Mouse (Mus musculus) ES-Bruce4 (cell line): ENCODE measurements around the gene Hspa13. TPM values are rescaled to one million over a fixed set of nuclear protein-coding genes. Genes with fewer than 3 reads are reported as not detected.

ENCODE experiments used
- H3K27ac ChIP-seq: 2 replicates; pipeline ENCODE4 v1.5.1; 2012; ENCODE audit warnings: low read length, inconsistent platforms; ENCODE audit not compliant: insufficient read depth
- H3K27me3 ChIP-seq: 2 replicates; pipeline ENCODE4 v1.6.1; 2012; ENCODE audit warnings: mild to moderate bottlenecking, low read length, inconsistent platforms; ENCODE audit not compliant: control insufficient read depth, poor library complexity, insufficient read depth, severe bottlenecking
- H3K36me3 ChIP-seq: 2 replicates; pipeline ENCODE4 v1.6.1; 2012; ENCODE audit warnings: inconsistent platforms, mild to moderate bottlenecking, low read length, moderate library complexity; ENCODE audit not compliant: control insufficient read depth, poor library complexity, insufficient read depth, severe bottlenecking
- H3K4me1 ChIP-seq: one replicate; pipeline ENCODE4 v1.8.1; 2011; ENCODE audit warnings: low read length; ENCODE audit not compliant: control insufficient read depth, insufficient read depth
- H3K4me3 ChIP-seq: 2 replicates; pipeline ENCODE4 v1.5.1; 2011; ENCODE audit warnings: low read depth, mild to moderate bottlenecking, low read length
- H3K9ac ChIP-seq: 2 replicates; pipeline ENCODE4 v1.6.1; 2012; ENCODE audit warnings: low read depth, mild to moderate bottlenecking, inconsistent platforms; ENCODE audit not compliant: poor library complexity, severe bottlenecking
- H3K9me3 ChIP-seq: replicated peaks from 2 replicates; pipeline ENCODE4 v1.6.1; 2012; ENCODE audit warnings: mild to moderate bottlenecking, low read length, inconsistent platforms; ENCODE audit not compliant: control insufficient read depth, poor library complexity, insufficient read depth, severe bottlenecking
- CTCF ChIP-seq: IDR thresholded peaks from one replicate; pipeline ENCODE4 v1.8.1; 2011; ENCODE audit warnings: low read depth, low read length
- EP300 ChIP-seq: IDR thresholded peaks from 2 replicates; pipeline ENCODE4 v1.6.1; 2011; ENCODE audit warnings: low read depth, low read length; ENCODE audit not compliant: insufficient read depth
- POLR2A ChIP-seq: IDR thresholded peaks from one replicate; pipeline ENCODE4 v1.8.1; 2011; ENCODE audit warnings: low read length; ENCODE audit not compliant: insufficient read depth
- polyA plus RNA-seq: library from polyadenylated mRNA; stranded (reverse); fragments of >200 nt; gene quantifications from 2 replicates; pipeline ENCODE4 v1.2.4, GENCODE M21; 2011; ENCODE audit warnings: low read depth; ENCODE audit not compliant: missing spikeins, insufficient read depth, insufficient read length

The Hspa13 gene
- polyA plus RNA-seq, 1 experiment = 13.2 TPM

DNA sequence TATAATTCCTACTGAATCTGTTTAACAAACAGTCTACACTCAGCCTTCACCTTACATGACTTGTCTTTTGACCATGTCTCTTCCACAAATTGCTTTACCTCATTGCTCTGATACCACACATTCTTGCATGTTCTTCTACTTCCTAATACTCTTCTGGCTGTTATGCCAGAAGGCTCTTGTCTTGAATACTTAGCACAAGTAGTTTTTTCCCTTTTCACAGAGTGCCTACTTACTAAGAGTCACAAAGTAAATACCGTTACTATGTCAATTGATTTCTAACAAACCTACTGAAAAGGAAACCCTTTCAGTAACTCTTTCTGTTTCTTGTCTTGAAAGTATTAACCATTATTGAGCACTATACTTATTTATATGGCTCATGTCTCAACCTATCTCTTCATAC lies 18.0 kb downstream of the Hspa13 start:
- Histone ChIP-seq H3K4me3 (no peak overlapping the region), H3K4me1 (peaks cover 4% of the 10 kb centered on the region), H3K27ac (no peak overlapping the region), H3K27me3 (no peaks in the 10 kb centered on the region), H3K36me3 (no peaks in the 10 kb centered on the region), H3K9ac (no peak overlapping the region), H3K9me3 (no peaks in the 10 kb centered on the region)
- no peak for TF ChIP-seq CTCF
- no peak for TF ChIP-seq EP300
- TF ChIP-seq POLR2A = no peak

DNA sequence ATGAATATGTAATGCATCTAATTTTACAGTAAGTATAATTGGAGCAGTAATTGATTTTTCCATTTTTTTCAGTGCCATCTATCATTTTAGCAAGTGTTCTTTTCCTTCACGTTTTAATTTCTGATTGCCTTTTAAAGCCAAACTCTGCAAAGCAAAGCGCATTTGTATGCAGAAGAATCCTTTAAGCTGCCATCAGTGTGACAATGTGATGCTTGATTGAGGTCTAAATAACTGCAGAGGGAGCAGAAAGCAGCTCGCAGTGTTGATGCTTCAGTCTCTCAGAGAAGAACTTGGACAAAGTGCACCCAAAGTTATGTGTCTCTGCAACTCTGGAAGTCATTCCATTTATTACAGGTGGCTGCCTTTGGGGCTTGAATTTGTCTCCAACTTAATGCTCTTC lies 22.9 kb downstream of the Hspa13 start:
- no peaks in the 10 kb centered on the region for H3K4me1 ChIP-seq
- no peak for TF ChIP-seq CTCF
- no peak for TF ChIP-seq POLR2A
- no peak for TF ChIP-seq EP300
- H3K9me3 ChIP-seq = no peaks in the 10 kb centered on the region
- no peaks in the 10 kb centered on the region for H3K27me3 ChIP-seq
- H3K36me3 ChIP-seq = no peaks in the 10 kb centered on the region
- no peak overlapping the region for H3K4me3 ChIP-seq
- H3K27ac ChIP-seq = no peak overlapping the region
- H3K9ac ChIP-seq = no peak overlapping the region

DNA sequence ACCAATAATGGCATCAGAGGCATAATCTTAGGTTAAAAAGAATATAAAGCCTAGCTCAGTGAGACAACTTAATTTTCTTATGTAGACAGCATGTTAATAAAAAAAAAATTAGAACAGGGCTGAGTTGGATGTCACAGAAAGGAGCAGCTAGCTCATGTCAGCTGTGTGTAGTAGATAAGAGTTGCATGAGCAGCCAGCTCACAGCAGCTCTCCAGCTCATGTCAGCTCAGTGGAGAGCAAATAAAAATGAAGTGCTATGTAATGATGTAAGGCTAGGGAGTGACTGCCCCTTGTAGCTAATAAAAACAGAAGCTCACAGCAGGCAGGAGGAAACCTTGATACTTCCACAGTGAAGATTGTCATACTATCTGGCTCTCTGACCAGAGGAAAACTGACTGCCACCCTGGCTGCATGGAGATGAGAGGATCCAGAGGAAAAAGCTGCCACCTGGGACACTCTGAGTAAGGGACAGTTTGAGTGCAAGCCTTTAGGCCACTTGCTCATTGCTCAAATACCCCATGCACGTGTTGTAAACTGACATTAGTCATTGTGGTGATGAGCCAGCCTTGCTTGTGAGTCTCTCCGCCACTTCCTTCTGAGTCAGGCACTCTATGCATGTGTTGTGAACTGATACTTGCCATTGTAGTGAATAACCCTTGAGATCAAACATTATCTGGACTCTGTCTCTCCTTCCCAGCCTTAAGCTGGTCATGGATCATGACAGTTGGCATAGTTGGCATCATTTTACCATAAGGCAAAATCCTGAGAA lies 49.3 kb downstream of the Hspa13 start:
- Histone ChIP-seq H3K27ac (no peak overlapping the region), H3K9me3 (no peaks in the 10 kb centered on the region), H3K4me3 (no peak overlapping the region), H3K4me1 (no peaks in the 10 kb centered on the region), H3K27me3 (no peaks in the 10 kb centered on the region), H3K9ac (no peak overlapping the region), H3K36me3 (no peaks in the 10 kb centered on the region)
- TF ChIP-seq EP300 = no peak
- TF ChIP-seq POLR2A = no peak
- TF ChIP-seq CTCF = no peak

DNA sequence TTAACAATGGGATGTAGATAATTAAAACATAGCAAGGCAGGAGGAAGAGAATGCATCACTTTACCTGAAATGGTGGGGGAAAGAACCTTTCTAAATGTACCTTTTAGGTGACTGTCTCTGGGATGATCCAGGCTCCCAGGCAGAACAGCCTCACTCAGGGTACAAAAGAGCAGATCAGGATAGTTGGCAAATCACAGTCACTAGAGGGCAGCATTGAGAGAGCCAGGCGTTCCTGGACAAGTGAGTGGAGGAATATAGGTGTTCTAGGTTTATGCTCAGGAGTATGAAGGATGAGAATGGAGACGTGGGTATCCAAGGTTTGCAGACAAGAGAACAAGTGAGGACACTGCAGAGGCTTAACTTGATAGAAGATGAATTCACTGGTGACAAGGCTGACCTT lies 70.7 kb downstream of the Hspa13 start:
- Histone ChIP-seq H3K4me1 (no peaks in the 10 kb centered on the region), H3K9me3 (no peaks in the 10 kb centered on the region), H3K36me3 (no peaks in the 10 kb centered on the region), H3K9ac (no peak overlapping the region), H3K4me3 (no peak overlapping the region), H3K27me3 (no peaks in the 10 kb centered on the region), H3K27ac (no peak overlapping the region)
- TF ChIP-seq CTCF = peak; percentile 48
- TF ChIP-seq EP300 = no peak
- no peak for TF ChIP-seq POLR2A

Other genes starting within 250 kb of the Hspa13 start
- not detected in 2 replicates for gene Lipi, start 181.0 kb downstream of the Hspa13 start, polyA plus RNA-seq
- 0.58 and 0.61 TPM in 2 replicates for gene Rbm11, start 174.3 kb downstream of the Hspa13 start, polyA plus RNA-seq